Mouse (Mus musculus) olfactory bulb, adult 2 months (tissue): ENCODE measurements around the gene Vmn1r223. TPM values are rescaled to one million over a fixed set of nuclear protein-coding genes. Genes with fewer than 3 reads are reported as not detected.
A peak's percentile ranks its signal among the peaks of the same experiment; 100 is the strongest.
"Not testable (repeated sequence)": the region's sequence is repeated elsewhere in the genome, so short reads cannot be mapped to it uniquely, and the experiment has no call there.

Experiments used
- H3K27ac ChIP-seq: fragments of 200-500 bp; 2 replicates; pipeline ENCODE4 v1.5.1; 2012; ENCODE audit warnings: low read depth, low read length; ENCODE audit not compliant: insufficient read depth
- H3K4me1 ChIP-seq: fragments of 200-500 bp; 2 replicates; pipeline ENCODE4 v1.6.1; 2012; ENCODE audit warnings: low read length; ENCODE audit not compliant: control insufficient read depth, insufficient read depth
- H3K4me3 ChIP-seq: fragments of 200-500 bp; 2 replicates; pipeline ENCODE4 v1.5.1; 2012; ENCODE audit warnings: mild to moderate bottlenecking, low read depth, low read length, moderate library complexity; ENCODE audit not compliant: insufficient read depth
- CTCF ChIP-seq: fragments of 200-500 bp; IDR thresholded peaks from 2 replicates; pipeline ENCODE4 v1.5.1; 2012; ENCODE audit warnings: low read depth, mild to moderate bottlenecking, low read length, moderate library complexity; ENCODE audit not compliant: insufficient read depth
- POLR2A ChIP-seq: fragments of 200-500 bp; IDR thresholded peaks from 2 replicates; pipeline ENCODE4 v1.6.1; 2012; ENCODE audit warnings: mild to moderate bottlenecking, low read depth, low read length, moderate library complexity; ENCODE audit not compliant: insufficient read depth
- WGBS: fragments of 180-500 bp; shearing (Covaris S2); methylation state at CpG from one replicate; pipeline ENCODE4 v1.1.7; 2018; 5-methylcytosine and 5-hydroxymethylcytosine counted together
- polyA plus RNA-seq: library from polyadenylated mRNA; stranded (reverse); fragments of >200 nt; gene quantifications from 2 replicates; pipeline ENCODE4 v1.2.4, GENCODE M21; 2012; ENCODE audit warnings: low replicate concordance; ENCODE audit not compliant: missing spikeins, insufficient read depth, insufficient read length

Gene Vmn1r223
- not detected in 2 replicates for polyA plus RNA-seq

DNA sequence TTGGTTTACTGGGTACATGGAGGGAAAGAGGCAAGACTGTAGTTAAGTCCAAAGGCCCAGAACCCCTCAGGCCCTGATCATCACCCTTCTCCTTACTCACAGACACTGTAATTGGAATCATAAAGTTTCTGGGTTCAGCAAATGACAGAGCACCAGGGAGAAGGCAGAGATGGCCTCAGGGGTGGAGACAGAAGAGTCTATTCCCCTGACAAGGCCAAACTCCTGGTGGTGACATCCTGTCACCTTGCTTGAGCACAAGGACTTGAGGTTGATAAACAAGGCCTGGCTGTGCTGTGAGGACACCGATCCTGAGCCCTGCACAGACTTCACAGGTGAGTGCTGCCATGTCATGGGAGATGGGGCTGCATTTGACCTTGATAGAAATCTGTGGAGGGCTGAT is at the start of gene Vmn1r223:
Vmn1r223 (plus strand) TSS at position 301 of the 400 bp plus-strand sequence.
- not testable (repeated sequence) for H3K4me3 ChIP-seq, H3K27ac ChIP-seq, H3K4me1 ChIP-seq
- WGBS: 93% methylated on average over 1 of the region's 1 CpGs

- not testable (repeated sequence) for H3K27ac ChIP-seq, H3K4me1 ChIP-seq, H3K4me3 ChIP-seq
- WGBS: 75% methylated on average over 1 of the region's 1 CpGs
These were observed 43.0 kb upstream of the Vmn1r223 start for GRCm38 (mm10) chr13:23203885-23204284.

DNA sequence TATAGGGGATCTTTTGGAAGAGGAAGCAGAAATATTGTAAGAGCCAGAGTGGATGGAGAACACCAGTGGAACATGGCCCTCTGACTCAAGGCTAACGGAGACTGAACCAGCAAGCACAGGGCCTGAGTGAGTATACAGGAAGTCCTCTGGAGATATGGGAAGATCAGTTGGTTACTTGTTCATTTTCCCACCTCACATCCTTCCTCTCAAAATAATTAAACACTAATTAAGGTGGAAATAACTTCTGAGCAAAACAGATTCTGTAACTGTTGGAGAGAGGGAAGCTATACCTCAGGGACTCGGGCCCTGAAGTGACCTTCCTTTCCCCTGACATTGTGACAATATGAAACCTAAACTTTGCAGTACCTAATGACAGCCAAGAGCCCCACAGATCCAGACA is 33.1 kb upstream of the Vmn1r223 start, which contains the start of gene Vmn1r221:
Vmn1r221 (plus strand) TSS at position 301 of the 400 bp plus-strand sequence.
- WGBS: 92% methylated on average over 2 of the region's 2 CpGs
- H3K27ac ChIP-seq, H3K4me1 ChIP-seq, H3K4me3 ChIP-seq: not testable (repeated sequence)

- H3K4me1 ChIP-seq, H3K27ac ChIP-seq, H3K4me3 ChIP-seq: not testable (repeated sequence)
These were observed 11.1 kb upstream of the Vmn1r223 start, which contains the start of gene Vmn1r222 for GRCm38 (mm10) chr13:23235847-23236246. Vmn1r222 (minus strand) TSS chr13:23235947.

- Histone ChIP-seq H3K27ac (no peak overlapping the region), H3K4me3 (no peak overlapping the region), H3K4me1 (no peaks in the 10 kb centered on the region)
- WGBS: 88% methylated on average over 2 of the region's 2 CpGs
- TF ChIP-seq POLR2A (no peak), CTCF (no peak)
These were observed 11.7 kb downstream of the Vmn1r223 start for GRCm38 (mm10) chr13:23258546-23259048.

GRCm38 (mm10) chr13:23268606-23269005 is 21.7 kb downstream of the Vmn1r223 start:
- H3K4me3 ChIP-seq, H3K27ac ChIP-seq: not testable (repeated sequence)

GRCm38 (mm10) chr13:23269127-23269526 is 22.2 kb downstream of the Vmn1r223 start:
- not testable (repeated sequence) for H3K27ac ChIP-seq, H3K4me1 ChIP-seq, H3K4me3 ChIP-seq
- 26% methylated on average over 4 of the region's 4 CpGs for WGBS

More at GRCm38 (mm10) chr13:23268606-23269005, 21.7 kb downstream of the Vmn1r223 start:
- WGBS: 88% methylated on average over 3 of the region's 3 CpGs
- H3K4me1 ChIP-seq: not testable (repeated sequence)

- 17% methylated on average over 11 of the region's 11 CpGs for WGBS
- Histone ChIP-seq H3K4me1 (no peaks in the 10 kb centered on the region; the same call in 1 of the 2 replicates), H3K27ac (no peak overlapping the region), H3K4me3 (no peak overlapping the region)
- TF ChIP-seq CTCF (no peak), POLR2A (no peak)
These were observed 22.7 kb downstream of the Vmn1r223 start for GRCm38 (mm10) chr13:23269681-23270080.

GRCm38 (mm10) chr13:23270321-23271101 is 23.6 kb downstream of the Vmn1r223 start:
- no peak overlapping the region for H3K27ac ChIP-seq
- peak overlapping the region; percentile 48 for H3K4me3 ChIP-seq
- no peak for TF ChIP-seq CTCF
- no peak for TF ChIP-seq POLR2A
- no peaks in the 10 kb centered on the region; the same call in 1 of the 2 replicates for H3K4me1 ChIP-seq
- 3% methylated on average over 34 of the region's 34 CpGs for WGBS

- H3K4me1 ChIP-seq: no peaks in the 10 kb centered on the region
- TF ChIP-seq CTCF: no peak
- no peak for TF ChIP-seq POLR2A
- WGBS: 84% methylated on average over 4 of the region's 4 CpGs
- H3K4me3 ChIP-seq: no peak overlapping the region
- no peak overlapping the region for H3K27ac ChIP-seq
These were observed 32.6 kb downstream of the Vmn1r223 start for GRCm38 (mm10) chr13:23279576-23279975.
